Mouse (Mus musculus): ENCODE results near the gene Rnf43. TPM values are rescaled to one million over a fixed set of nuclear protein-coding genes. Genes with fewer than 3 reads are reported as not detected.

Gene Rnf43
- polyA plus RNA-seq, 1 experiment from 2014 or later: 0.65 TPM

DNA sequence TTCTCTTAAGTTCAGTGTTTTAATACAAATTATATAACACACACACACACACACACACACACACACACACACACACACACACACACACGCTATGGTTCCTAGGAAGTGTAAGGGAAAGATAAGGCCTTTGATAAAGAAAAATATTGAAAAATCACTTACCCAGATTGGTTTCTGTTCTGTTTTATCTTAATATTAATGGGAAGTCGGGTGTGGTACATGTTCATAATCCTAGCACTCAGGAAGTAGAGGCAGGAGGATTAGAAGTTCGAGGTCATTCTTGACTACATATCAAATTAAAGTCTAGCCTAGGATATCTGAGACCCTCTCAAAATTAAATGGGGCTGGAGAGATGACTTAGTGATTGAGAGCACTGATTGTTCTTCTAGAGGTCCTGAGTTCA is 59.6 kb downstream of the Rnf43 start:
- no peaks in the 10 kb centered on the region for H3K36me3 ChIP-seq
- H3K9ac ChIP-seq: no peak overlapping the region
- H3K27ac ChIP-seq (replicated peaks): no peak overlapping the region
- no peaks in the 10 kb centered on the region for H3K9me3 ChIP-seq
- ATAC-seq (ENCODE audit: low FRiP score, low read depth): no peak
- 0 out of 2 replicates have a peak, but pooled peaks cover 3% of the 10 kb centered on the region for H3K4me1 ChIP-seq (replicated peaks)
- H3K27me3 ChIP-seq: no peaks in the 10 kb centered on the region
- WGBS: 85% methylated on average over 3 of the region's 3 CpGs
- no peak overlapping the region for H3K4me2 ChIP-seq
- no peak overlapping the region for H3K4me3 ChIP-seq

- WGBS: 86% methylated on average over 4 of the region's 4 CpGs
Measured at GRCm38 (mm10) chr11:87722891-87723290, 60.4 kb downstream of the Rnf43 start.

DNA sequence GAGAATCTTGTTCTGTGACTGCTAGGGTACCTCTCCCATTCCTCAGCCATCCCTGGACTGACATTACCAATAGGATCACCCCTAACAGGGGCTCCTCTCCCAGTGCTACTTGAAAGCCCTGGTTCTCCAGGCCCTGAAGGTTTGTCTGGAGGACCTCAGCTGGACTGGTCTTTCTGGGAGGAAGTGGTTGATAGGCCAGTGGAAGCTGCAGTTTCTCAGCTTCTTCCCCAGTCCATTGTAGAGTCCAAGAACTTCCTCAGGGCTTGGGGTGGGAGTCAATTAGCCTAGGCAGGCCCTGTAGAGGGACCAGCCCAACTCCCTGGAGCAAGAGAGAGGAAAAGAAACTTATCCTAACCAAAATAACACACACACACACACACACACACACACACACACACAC is 63.0 kb downstream of the Rnf43 start:
- Histone ChIP-seq H3K27me3 (no peaks in the 10 kb centered on the region), H3K9me3 (no peaks in the 10 kb centered on the region), H3K36me3 (no peaks in the 10 kb centered on the region), H3K9ac (no peak overlapping the region), H3K4me1 (replicated peaks) (0 out of 2 replicates have a peak, but pooled peaks cover 3% of the 10 kb centered on the region), H3K4me3 (no peak overlapping the region), H3K4me2 (no peak overlapping the region), H3K27ac (replicated peaks) (0 out of 2 replicates have a peak overlapping the region, but pooled peaks have one; percentile 20)
- ATAC-seq (ENCODE audit: low FRiP score, low read depth): no peak

More at GRCm38 (mm10) chr11:87722891-87723290, 60.4 kb downstream of the Rnf43 start:
- Histone ChIP-seq H3K36me3 (no peaks in the 10 kb centered on the region), H3K9ac (no peak overlapping the region), H3K9me3 (no peaks in the 10 kb centered on the region), H3K27me3 (no peaks in the 10 kb centered on the region), H3K4me3 (no peak overlapping the region), H3K4me1 (replicated peaks) (0 out of 2 replicates have a peak, but pooled peaks cover 3% of the 10 kb centered on the region), H3K4me2 (no peak overlapping the region), H3K27ac (replicated peaks) (no peak overlapping the region)
- ATAC-seq (ENCODE audit: low FRiP score, low read depth): no peak

- Histone ChIP-seq H3K9ac (no peak overlapping the region), H3K36me3 (no peaks in the 10 kb centered on the region), H3K4me2 (no peak overlapping the region), H3K27ac (replicated peaks) (no peak overlapping the region), H3K4me3 (no peak overlapping the region), H3K4me1 (replicated peaks) (0 out of 2 replicates have a peak, but pooled peaks cover 3% of the 10 kb centered on the region), H3K9me3 (no peaks in the 10 kb centered on the region), H3K27me3 (no peaks in the 10 kb centered on the region)
- 24% methylated on average over 6 of the region's 6 CpGs for WGBS
- ATAC-seq (ENCODE audit: low FRiP score, low read depth): peak; percentile 34; the same call in 1 of the 2 replicates
Measured at GRCm38 (mm10) chr11:87725964-87726562, 63.5 kb downstream of the Rnf43 start.

DNA sequence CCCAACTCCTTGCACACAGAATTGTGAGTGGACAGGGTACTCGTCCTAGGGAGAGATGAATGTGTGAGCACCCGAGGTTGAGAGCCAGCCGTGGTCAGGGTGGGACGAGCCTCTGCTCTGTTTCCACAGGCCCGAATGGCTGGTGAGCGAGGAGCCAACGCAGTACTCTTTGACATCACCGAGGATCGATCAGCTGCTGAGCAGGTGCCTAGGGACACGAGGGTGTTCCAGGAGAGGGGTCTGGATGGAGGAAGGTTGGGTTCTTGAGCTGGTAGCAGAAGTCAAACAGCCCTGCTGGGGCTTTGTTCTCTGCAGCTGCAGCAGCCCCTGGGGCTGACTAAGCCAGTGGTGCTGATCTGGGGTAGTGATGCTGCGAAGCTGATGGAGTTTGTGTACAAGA is 64.5 kb downstream of the Rnf43 start:
- Histone ChIP-seq H3K9ac (no peak overlapping the region), H3K4me2 (no peak overlapping the region), H3K27ac (replicated peaks) (no peak overlapping the region), H3K4me3 (no peak overlapping the region), H3K9me3 (no peaks in the 10 kb centered on the region), H3K4me1 (replicated peaks) (0 out of 2 replicates have a peak, but pooled peaks cover 3% of the 10 kb centered on the region), H3K36me3 (no peaks in the 10 kb centered on the region), H3K27me3 (no peaks in the 10 kb centered on the region)
- ATAC-seq (ENCODE audit: low FRiP score, low read depth): no peak
- WGBS: 72% methylated on average over 11 of the region's 11 CpGs

DNA sequence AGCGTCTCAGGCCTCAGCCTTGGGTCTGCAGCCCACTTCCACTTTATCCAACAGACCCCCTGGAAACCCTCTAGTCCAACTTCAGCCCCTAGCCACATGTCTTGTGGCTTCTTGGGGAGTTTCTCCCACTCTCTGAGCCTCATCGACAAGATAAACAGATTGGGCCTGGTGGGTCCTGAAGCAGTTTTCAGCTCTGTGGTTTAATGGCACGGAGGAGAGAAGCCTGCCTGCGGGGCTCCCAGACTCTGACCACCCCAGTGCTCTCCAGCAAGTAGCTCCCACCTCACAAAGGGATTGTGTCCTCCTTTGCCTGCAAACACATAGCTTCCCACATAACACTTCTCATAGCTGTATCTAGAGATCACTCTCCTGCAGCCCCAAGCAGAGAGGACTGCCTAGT is 64.9 kb downstream of the Rnf43 start:
- H3K9ac ChIP-seq: no peak overlapping the region
- 0 out of 2 replicates have a peak, but pooled peaks cover 3% of the 10 kb centered on the region for H3K4me1 ChIP-seq (replicated peaks)
- no peak overlapping the region for H3K4me2 ChIP-seq
- no peaks in the 10 kb centered on the region for H3K36me3 ChIP-seq
- no peaks in the 10 kb centered on the region for H3K9me3 ChIP-seq
- WGBS: 73% methylated on average over 4 of the region's 4 CpGs
- no peaks in the 10 kb centered on the region for H3K27me3 ChIP-seq
- no peak overlapping the region for H3K27ac ChIP-seq (replicated peaks)
- H3K4me3 ChIP-seq: no peak overlapping the region
- no peak for ATAC-seq (ENCODE audit: low FRiP score, low read depth)

DNA sequence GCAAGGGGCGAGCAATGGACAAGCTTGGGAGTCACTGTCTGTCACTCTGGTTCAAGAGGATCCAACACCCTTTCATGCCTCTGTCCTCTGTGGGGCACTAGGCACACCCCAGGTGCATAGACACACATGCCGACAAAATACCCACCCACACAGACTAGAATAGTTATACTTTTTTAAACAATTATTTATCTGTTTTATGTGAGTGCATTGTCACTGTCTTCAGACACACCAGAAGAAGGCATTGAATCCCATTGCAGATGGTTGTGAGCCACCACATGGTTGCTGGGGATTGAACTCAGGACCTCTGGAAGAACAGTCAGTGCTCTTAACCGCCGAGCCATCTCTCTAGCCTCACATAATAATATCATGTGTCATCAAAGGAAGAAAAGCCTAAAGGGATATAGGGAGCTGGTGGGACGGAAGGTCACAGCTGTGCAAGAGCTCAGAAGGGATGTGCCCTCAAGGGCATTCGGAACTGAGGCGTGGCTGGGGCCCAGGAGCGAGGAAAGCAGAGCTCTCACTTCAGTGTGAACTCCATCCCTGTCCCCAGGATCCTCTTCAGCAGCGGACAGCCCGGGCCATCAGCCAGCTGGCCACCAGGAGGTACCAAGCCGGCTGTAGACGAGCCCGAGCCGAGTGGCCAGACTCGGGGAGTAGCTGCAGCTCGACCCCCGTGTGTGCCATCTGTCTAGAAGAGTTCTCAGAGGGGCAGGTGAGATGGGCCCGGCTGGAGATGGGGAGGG is 66.5 kb downstream of the Rnf43 start:
- H3K27ac ChIP-seq (replicated peaks): no peak overlapping the region
- H3K27me3 ChIP-seq: no peaks in the 10 kb centered on the region
- H3K9ac ChIP-seq: no peak overlapping the region
- H3K4me1 ChIP-seq (replicated peaks): 0 out of 2 replicates have a peak, but pooled peaks cover 6% of the 10 kb centered on the region
- ATAC-seq (ENCODE audit: low FRiP score, low read depth): no peak
- 72% methylated on average over 18 of the region's 18 CpGs for WGBS
- H3K4me3 ChIP-seq: no peak overlapping the region
- no peaks in the 10 kb centered on the region for H3K36me3 ChIP-seq
- no peak overlapping the region for H3K4me2 ChIP-seq
- H3K9me3 ChIP-seq: no peaks in the 10 kb centered on the region

GRCm38 (mm10) chr11:87729593-87730185 is 67.2 kb downstream of the Rnf43 start:
- Histone ChIP-seq H3K27me3 (no peaks in the 10 kb centered on the region), H3K36me3 (no peaks in the 10 kb centered on the region), H3K4me1 (replicated peaks) (0 out of 2 replicates have a peak, but pooled peaks cover 8% of the 10 kb centered on the region), H3K4me2 (no peak overlapping the region), H3K9me3 (no peaks in the 10 kb centered on the region), H3K27ac (replicated peaks) (no peak overlapping the region), H3K9ac (no peak overlapping the region), H3K4me3 (no peak overlapping the region)
- ATAC-seq (ENCODE audit: low FRiP score, low read depth): no peak
- WGBS: 92% methylated on average over 13 of the region's 13 CpGs

- Histone ChIP-seq H3K9ac (no peak overlapping the region), H3K27me3 (no peaks in the 10 kb centered on the region), H3K36me3 (no peaks in the 10 kb centered on the region), H3K27ac (replicated peaks) (no peak overlapping the region), H3K4me2 (no peak overlapping the region), H3K4me3 (no peak overlapping the region), H3K9me3 (no peaks in the 10 kb centered on the region), H3K4me1 (replicated peaks) (0 out of 2 replicates have a peak, but pooled peaks cover 7% of the 10 kb centered on the region)
- no peak for ATAC-seq (ENCODE audit: low FRiP score, low read depth)
- WGBS: 81% methylated on average over 10 of the region's 10 CpGs
Measured at GRCm38 (mm10) chr11:87730652-87731310, 68.3 kb downstream of the Rnf43 start.

DNA sequence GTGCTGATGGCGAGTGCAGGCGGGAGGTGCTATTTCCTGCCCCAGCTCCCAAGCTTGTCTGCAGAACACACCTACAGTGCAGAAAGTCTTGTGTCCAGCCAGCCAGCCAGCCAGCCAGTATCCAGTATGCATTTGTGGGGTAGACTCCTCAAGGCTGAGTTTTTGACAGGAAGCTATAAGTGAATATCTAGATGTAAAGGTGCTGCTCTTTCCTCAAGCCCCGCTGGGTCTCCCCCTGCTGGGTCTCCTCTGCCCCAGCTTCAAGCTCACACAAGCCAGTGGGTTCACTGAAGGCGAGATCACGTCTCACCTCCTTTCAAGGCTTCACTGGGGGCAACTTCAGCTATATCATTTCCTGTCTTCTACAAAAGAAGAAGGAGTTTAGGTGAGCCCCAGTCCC is 71.8 kb downstream of the Rnf43 start:
- ATAC-seq (ENCODE audit: low FRiP score, low read depth): no peak
- Histone ChIP-seq H3K4me3 (no peak overlapping the region), H3K9ac (peak overlapping the region; percentile 7; the same call in 1 of the 2 replicates), H3K27me3 (no peaks in the 10 kb centered on the region), H3K4me1 (replicated peaks) (peaks cover 20% of the 10 kb centered on the region), H3K27ac (replicated peaks) (no peak overlapping the region), H3K36me3 (peaks cover 2% of the 10 kb centered on the region; the same call in 1 of the 2 replicates), H3K9me3 (no peaks in the 10 kb centered on the region), H3K4me2 (peak overlapping the region; percentile 31)
- 61% methylated on average over 5 of the region's 5 CpGs for WGBS

GRCm38 (mm10) chr11:87735691-87736090 is 73.2 kb downstream of the Rnf43 start:
- peaks cover 20% of the 10 kb centered on the region for H3K4me1 ChIP-seq (replicated peaks)
- H3K27ac ChIP-seq (replicated peaks): no peak overlapping the region
- no peak for ATAC-seq (ENCODE audit: low FRiP score, low read depth)
- H3K4me3 ChIP-seq: no peak overlapping the region
- H3K27me3 ChIP-seq: no peaks in the 10 kb centered on the region
- H3K9me3 ChIP-seq: no peaks in the 10 kb centered on the region
- H3K4me2 ChIP-seq: no peak overlapping the region
- WGBS: 93% methylated on average over 6 of the region's 6 CpGs
- peaks cover 11% of the 10 kb centered on the region; the same call in 1 of the 2 replicates for H3K36me3 ChIP-seq
- H3K9ac ChIP-seq: no peak overlapping the region
